Mouse (Mus musculus): ENCODE results near the gene Prr5l.

The Prr5l gene

GRCm38 (mm10) chr2:101822785-101823184 lies 60.0 kb downstream of the Prr5l start:
- peak; percentile 9 for DNase-seq (ENCODE audit: low read depth, low spot score)

- no peak for DNase-seq (ENCODE audit: low read depth, low spot score)
Measured at GRCm38 (mm10) chr2:101820816-101821215, 62.0 kb downstream of the Prr5l start.

GRCm38 (mm10) chr2:101818986-101819764 lies 63.7 kb downstream of the Prr5l start:
- no peak for DNase-seq (ENCODE audit: low read depth, low spot score)

GRCm38 (mm10) chr2:101816646-101817308 lies 66.0 kb downstream of the Prr5l start:
- no peak for DNase-seq (ENCODE audit: low read depth, low spot score)

GRCm38 (mm10) chr2:101815250-101815934 lies 67.4 kb downstream of the Prr5l start:
- peak; percentile 51 for DNase-seq (ENCODE audit: low read depth, low spot score)

GRCm38 (mm10) chr2:101814272-101814625 lies 68.6 kb downstream of the Prr5l start:
- DNase-seq (ENCODE audit: low read depth, low spot score) = no peak

- DNase-seq (ENCODE audit: low read depth, low spot score) = no peak
Measured at GRCm38 (mm10) chr2:101813581-101814271, 69.1 kb downstream of the Prr5l start.

GRCm38 (mm10) chr2:101811925-101812324 lies 70.9 kb downstream of the Prr5l start:
- no peak for DNase-seq (ENCODE audit: low read depth, low spot score)

- no peak for DNase-seq (ENCODE audit: low read depth, low spot score)
Measured at GRCm38 (mm10) chr2:101810774-101811173, 72.1 kb downstream of the Prr5l start.

- DNase-seq (ENCODE audit: low read depth, low spot score) = no peak
Measured at GRCm38 (mm10) chr2:101809640-101810305, 73.1 kb downstream of the Prr5l start.

GRCm38 (mm10) chr2:101807756-101808155 lies 75.1 kb downstream of the Prr5l start:
- DNase-seq (ENCODE audit: low read depth, low spot score) = no peak

GRCm38 (mm10) chr2:101802240-101802639 lies 80.6 kb downstream of the Prr5l start:
- no peak for DNase-seq (ENCODE audit: low read depth, low spot score)

- DNase-seq (ENCODE audit: low read depth, low spot score) = peak; percentile 62
Measured at GRCm38 (mm10) chr2:101797901-101798250, 85.0 kb downstream of the Prr5l start.

GRCm38 (mm10) chr2:101797166-101797900 lies 85.5 kb downstream of the Prr5l start:
- DNase-seq (ENCODE audit: low read depth, low spot score) = peak; percentile 79

GRCm38 (mm10) chr2:101796287-101797115 lies 86.3 kb downstream of the Prr5l start:
- DNase-seq (ENCODE audit: low read depth, low spot score) = peak; percentile 92

- DNase-seq (ENCODE audit: low read depth, low spot score) = no peak
Measured at GRCm38 (mm10) chr2:101792130-101792529, 90.7 kb downstream of the Prr5l start.

GRCm38 (mm10) chr2:101783255-101783654 lies 99.6 kb downstream of the Prr5l start:
- no peak for DNase-seq (ENCODE audit: low read depth, low spot score)

GRCm38 (mm10) chr2:101781357-101781777 lies 101.5 kb downstream of the Prr5l start:
- no peak for DNase-seq (ENCODE audit: low read depth, low spot score)

GRCm38 (mm10) chr2:101778080-101778479 lies 104.7 kb downstream of the Prr5l start:
- DNase-seq (ENCODE audit: low read depth, low spot score) = no peak

- no peak for DNase-seq (ENCODE audit: low read depth, low spot score)
Measured at GRCm38 (mm10) chr2:101763503-101763902, 119.3 kb downstream of the Prr5l start.
